Mouse (Mus musculus): ENCODE results near the gene Bak1. TPM values are rescaled to one million over a fixed set of nuclear protein-coding genes. Genes with fewer than 3 reads are reported as not detected.

Gene Bak1
- total and polyA plus RNA-seq, 3 experiments, result 75.4 to 150 TPM; not detected in 1

DNA sequence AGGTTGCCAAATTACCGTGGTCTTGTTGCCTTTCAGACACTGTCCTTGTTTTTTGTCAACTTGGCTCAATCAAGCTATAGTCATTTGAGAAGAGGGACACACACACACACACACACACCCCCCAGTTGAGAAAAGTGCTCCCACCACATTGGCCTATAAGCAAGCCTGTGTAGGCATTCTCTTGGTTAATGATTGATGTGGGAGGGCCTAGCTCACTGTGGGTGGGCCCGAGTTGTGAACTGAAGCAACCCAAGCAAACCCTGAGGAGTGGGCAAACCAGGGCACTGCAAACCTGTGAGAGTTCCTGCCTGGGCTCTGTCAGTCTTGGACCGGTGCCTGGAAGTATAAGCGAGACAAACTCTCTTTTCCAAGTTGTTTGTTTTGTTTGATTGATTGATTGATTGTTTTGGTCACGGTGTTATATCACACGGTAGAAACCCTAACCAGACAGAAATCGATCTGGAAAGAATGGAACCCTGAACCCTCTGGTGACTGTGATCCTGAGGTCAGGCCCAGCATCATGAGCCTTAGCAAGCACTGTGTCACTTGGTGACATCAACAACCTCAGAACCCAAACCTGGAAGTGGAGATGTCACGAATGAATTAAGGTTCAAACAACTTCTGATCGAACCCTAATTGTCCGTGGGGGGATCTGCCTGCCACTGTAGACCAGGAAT, 43.2 kb downstream of the Bak1 start:
- Histone ChIP-seq H3K9ac (ENCODE audit: control insufficient read depth, low read depth, low read length, poor library complexity, severe bottlenecking) (no peak overlapping the region), H3K9me3 (replicated peaks; ENCODE audit: insufficient read depth, low read length) (no peaks in the 10 kb centered on the region), H3K4me3 (ENCODE audit: control insufficient read depth in 1 of 2, insufficient read depth in 1 of 2, low read depth in 2 of 2, low read length in 2 of 2) (no peak overlapping the region), H3K4me1 (ENCODE audit: control insufficient read depth in 1 of 2, insufficient read depth in 2 of 2, low read length in 2 of 2) (peaks cover 7 to 13% of the 10 kb centered on the region in 2 experiments), H3K27ac (ENCODE audit: control insufficient read depth, low read depth, low read length) (no peak overlapping the region), H3K36me3 (ENCODE audit: control insufficient read depth in 1 of 2, insufficient read depth in 2 of 2, low read length in 2 of 2) (peaks cover 0 to 12% of the 10 kb centered on the region in 2 experiments; a peak in 2 of 4 replicates), H3K79me2 (ENCODE audit: control insufficient read depth, insufficient read depth, low read length, poor library complexity) (no peaks in the 10 kb centered on the region), H3K27me3 (ENCODE audit: control insufficient read depth in 1 of 2, insufficient read depth in 2 of 2, low read length in 2 of 2) (no peaks in the 10 kb centered on the region)
- no peak for DNase-seq (ENCODE audit: low read depth, low spot score)
- TF ChIP-seq MYB (IDR thresholded peaks at IDR 0.05; ENCODE audit: low read depth, low read length) (no peak), CHD2 (IDR thresholded peaks at IDR 0.05; ENCODE audit: low read length) (no peak), POLR2AphosphoS5 (IDR thresholded peaks at IDR 0.05; ENCODE audit: borderline replicate concordance, low read depth, low read length) (no peak), TAL1 (IDR thresholded peaks at IDR 0.05; ENCODE audit: low read length) (no peak), GABPA (IDR thresholded peaks at IDR 0.05; ENCODE audit: low read depth, low read length) (no peak), CTCF (IDR thresholded peaks at IDR 0.05 in 2 of 3, conservative IDR thresholded peaks at IDR 0.05 in 1 of 3; ENCODE audit: control insufficient read depth in 1 of 3, insufficient read depth in 1 of 3, low read depth in 2 of 3, low read length in 3 of 3, poor library complexity in 1 of 3, severe bottlenecking in 1 of 3) (no peak), MAX (IDR thresholded peaks at IDR 0.05; ENCODE audit: low read length) (no peak), RCOR1 (IDR thresholded peaks at IDR 0.05; ENCODE audit: low read depth, low read length) (no peak), TBP (IDR thresholded peaks at IDR 0.05; ENCODE audit: low read depth, low read length) (no peak), HCFC1 (IDR thresholded peaks at IDR 0.05; ENCODE audit: low read depth, low read length) (no peak), ELF1 (IDR thresholded peaks at IDR 0.05; ENCODE audit: low read depth, low read length) (no peak), MYC (IDR thresholded peaks at IDR 0.05; ENCODE audit: low read depth, low read length) (no peak), POLR2AphosphoS2 (IDR thresholded peaks at IDR 0.05; ENCODE audit: low read length) (no peak), BHLHE40 (IDR thresholded peaks at IDR 0.05; ENCODE audit: borderline replicate concordance, low read depth, low read length) (no peak), KAT2A (conservative IDR thresholded peaks at IDR 0.05; ENCODE audit: low read depth, low read length) (no peak)

DNA sequence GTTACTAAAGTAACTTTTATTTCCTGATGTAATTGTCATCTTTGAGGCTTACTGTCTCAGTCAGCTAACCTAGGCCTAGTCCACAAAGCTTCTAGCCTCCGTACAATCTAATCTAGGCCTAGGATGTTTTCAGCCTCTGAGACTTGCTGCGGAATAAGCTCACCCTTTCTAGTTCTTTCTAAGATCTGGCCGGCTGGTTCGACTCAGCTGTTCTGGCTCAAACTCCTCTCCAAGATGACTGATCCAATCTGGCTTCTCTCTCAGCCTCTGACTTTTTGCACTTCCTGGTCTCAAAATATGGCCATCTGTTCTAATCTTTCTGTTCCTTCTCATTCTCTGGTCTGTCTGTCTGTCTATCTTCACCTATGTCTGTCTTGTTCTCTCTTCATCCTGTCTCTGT, 45.4 kb downstream of the Bak1 start:
- Histone ChIP-seq H3K36me3 (ENCODE audit: control insufficient read depth in 1 of 2, insufficient read depth in 2 of 2, low read length in 2 of 2) (peaks cover 0 to 26% of the 10 kb centered on the region in 2 experiments; a peak in 3 of 4 replicates), H3K79me2 (ENCODE audit: control insufficient read depth, insufficient read depth, low read length, poor library complexity) (no peaks in the 10 kb centered on the region), H3K27ac (ENCODE audit: control insufficient read depth, low read depth, low read length) (no peak overlapping the region), H3K9ac (ENCODE audit: control insufficient read depth, low read depth, low read length, poor library complexity, severe bottlenecking) (no peak overlapping the region), H3K4me1 (ENCODE audit: control insufficient read depth in 1 of 2, insufficient read depth in 2 of 2, low read length in 2 of 2) (peaks cover 8 to 27% of the 10 kb centered on the region in 2 experiments), H3K4me3 (ENCODE audit: control insufficient read depth in 1 of 2, insufficient read depth in 1 of 2, low read depth in 2 of 2, low read length in 2 of 2) (no peak overlapping the region), H3K27me3 (ENCODE audit: control insufficient read depth in 1 of 2, insufficient read depth in 2 of 2, low read length in 2 of 2) (no peaks in the 10 kb centered on the region), H3K9me3 (replicated peaks; ENCODE audit: insufficient read depth, low read length) (no peaks in the 10 kb centered on the region)
- DNase-seq (ENCODE audit: low read depth, low spot score), result no peak
- TF ChIP-seq MXI1 (IDR thresholded peaks at IDR 0.05; ENCODE audit: low read depth, low read length) (no peak), ZNF384 (IDR thresholded peaks at IDR 0.05; ENCODE audit: low read depth, low read length) (no peak), RAD21 (IDR thresholded peaks at IDR 0.05; ENCODE audit: low read depth, low read length) (no peak), CHD2 (IDR thresholded peaks at IDR 0.05; ENCODE audit: low read length) (no peak), HCFC1 (IDR thresholded peaks at IDR 0.05; ENCODE audit: low read depth, low read length) (no peak), MAFK (IDR thresholded peaks at IDR 0.05; ENCODE audit: borderline replicate concordance, low read depth, low read length) (no peak), CHD1 (IDR thresholded peaks at IDR 0.05; ENCODE audit: low read depth, low read length) (no peak)

Measured in MEL (cell line).